Mouse (Mus musculus) C2C12 (cell line): ENCODE data around the gene Cpxm1. TPM values are rescaled to one million over a fixed set of nuclear protein-coding genes. Genes with fewer than 3 reads are reported as not detected.

Experiments
- H3K27me3 ChIP-seq: one replicate; pipeline ENCODE4 v1.6.1; 2011; ENCODE audit not compliant: control insufficient read depth, insufficient read depth, insufficient read length
- H3K36me3 ChIP-seq: one replicate; pipeline ENCODE4 v1.6.1; 2011; ENCODE audit not compliant: control insufficient read depth, insufficient read depth
- H3K4me3 ChIP-seq: one replicate; pipeline ENCODE4 v1.5.1; 2011; ENCODE audit warnings: mild to moderate bottlenecking, control low read depth; ENCODE audit not compliant: poor library complexity, insufficient read depth, severe bottlenecking
- H3K79me2 ChIP-seq: one replicate; pipeline ENCODE4 v1.6.1; 2011; ENCODE audit not compliant: control insufficient read depth, insufficient read depth
- H3K79me3 ChIP-seq: one replicate; pipeline ENCODE4 v1.6.1; 2011; ENCODE audit warnings: low read depth, control low read depth
- H3ac ChIP-seq: one replicate; pipeline ENCODE3; 2011; ENCODE audit warnings: low read depth; ENCODE audit not compliant: control insufficient read depth, insufficient read length
- CEBPB ChIP-seq: IDR thresholded peaks from one replicate; pipeline ENCODE4 v1.6.1; 2011; ENCODE audit warnings: low read depth, mild to moderate bottlenecking, control low read depth, moderate library complexity
- CTCF ChIP-seq: IDR thresholded peaks from one replicate; pipeline ENCODE4 v1.5.1; 2011; ENCODE audit not compliant: control insufficient read depth, insufficient read depth, insufficient read length
- FOSL1 ChIP-seq: IDR thresholded peaks from one replicate; pipeline ENCODE4 v1.8.0; 2011; ENCODE audit warnings: mild to moderate bottlenecking, low read length; ENCODE audit not compliant: poor library complexity, insufficient read depth, severe bottlenecking
- MAX ChIP-seq: IDR thresholded peaks from one replicate; pipeline ENCODE4 v1.6.1; 2011; ENCODE audit warnings: mild to moderate bottlenecking, control low read depth
- MYOD1 ChIP-seq: IDR thresholded peaks from one replicate; pipeline ENCODE4 v1.6.1; 2011; ENCODE audit warnings: low read depth; ENCODE audit not compliant: control insufficient read depth, insufficient read length
- MYOG ChIP-seq: IDR thresholded peaks from one replicate; pipeline ENCODE4 v1.6.1; 2011; ENCODE audit not compliant: control insufficient read depth, insufficient read length; ENCODE audit errors: extremely low read depth
- USF1 ChIP-seq: IDR thresholded peaks from one replicate; pipeline ENCODE4 v1.6.1; 2011; ENCODE audit warnings: low read depth, mild to moderate bottlenecking, control low read depth, moderate library complexity
- polyA plus RNA-seq: library from polyadenylated mRNA; unstranded; fragments of >200 nt; fragmentation: generic; extraction: Trizol; gene quantifications from one replicate; pipeline ENCODE4 v1.2.1, GENCODE M21; 2012; ENCODE audit warnings: missing spikeins

Gene Cpxm1
- polyA plus RNA-seq, 1 experiment, result 0.20 TPM

- no peaks in the 10 kb centered on the region for H3K27me3 ChIP-seq
- peaks cover 57% of the 10 kb centered on the region for H3K36me3 ChIP-seq
- peak overlapping the region; percentile 91 for H3K4me3 ChIP-seq
- H3ac ChIP-seq, result peak overlapping the region; percentile 64
- TF ChIP-seq MYOG (no peak), MAX (peak; percentile 53)
- peaks cover 47% of the 10 kb centered on the region for H3K79me3 ChIP-seq
- peaks cover 70% of the 10 kb centered on the region for H3K79me2 ChIP-seq
Observed at GRCm38 (mm10) chr2:130423397-130424125, 26.2 kb upstream of the Cpxm1 start.

GRCm38 (mm10) chr2:130421781-130422620, 24.6 kb upstream of the Cpxm1 start:
- Histone ChIP-seq H3K79me2 (peaks cover 54% of the 10 kb centered on the region), H3K27me3 (no peaks in the 10 kb centered on the region), H3K79me3 (peaks cover 36% of the 10 kb centered on the region), H3ac (no peak overlapping the region), H3K36me3 (peaks cover 52% of the 10 kb centered on the region), H3K4me3 (no peak overlapping the region)
- TF ChIP-seq CTCF (no peak), MAX (no peak), CEBPB (no peak)

GRCm38 (mm10) chr2:130414094-130414856, 16.9 kb upstream of the Cpxm1 start:
- no peaks in the 10 kb centered on the region for H3K79me2 ChIP-seq
- no peak for TF ChIP-seq USF1
- TF ChIP-seq FOSL1, result no peak
- no peak for TF ChIP-seq CTCF
- no peak for TF ChIP-seq MYOG
- TF ChIP-seq MAX, result no peak
- no peak for TF ChIP-seq CEBPB
- TF ChIP-seq MYOD1, result no peak

GRCm38 (mm10) chr2:130412775-130413174, 15.4 kb upstream of the Cpxm1 start:
- Histone ChIP-seq H3K4me3 (no peak overlapping the region), H3ac (no peak overlapping the region), H3K27me3 (no peaks in the 10 kb centered on the region), H3K36me3 (peaks cover 4% of the 10 kb centered on the region), H3K79me2 (no peaks in the 10 kb centered on the region), H3K79me3 (no peaks in the 10 kb centered on the region)
- TF ChIP-seq MAX (no peak), MYOG (no peak), FOSL1 (no peak), MYOD1 (no peak), CTCF (no peak), USF1 (no peak), CEBPB (no peak)

More at GRCm38 (mm10) chr2:130414094-130414856, 16.9 kb upstream of the Cpxm1 start:
- Histone ChIP-seq H3K79me3 (no peaks in the 10 kb centered on the region), H3K27me3 (no peaks in the 10 kb centered on the region), H3K36me3 (peaks cover 13% of the 10 kb centered on the region), H3K4me3 (no peak overlapping the region), H3ac (no peak overlapping the region)

- TF ChIP-seq CTCF (peak; percentile 87), CEBPB (no peak)
- no peaks in the 10 kb centered on the region for H3K36me3 ChIP-seq
- H3K27me3 ChIP-seq, result no peaks in the 10 kb centered on the region
- no peak overlapping the region for H3K4me3 ChIP-seq
- H3K79me2 ChIP-seq, result no peaks in the 10 kb centered on the region
- no peak overlapping the region for H3ac ChIP-seq
- H3K79me3 ChIP-seq, result no peaks in the 10 kb centered on the region
Observed at GRCm38 (mm10) chr2:130411558-130412495, 14.5 kb upstream of the Cpxm1 start.
